Mouse (Mus musculus) liver, adult (tissue): ENCODE measurements around the gene Sult2a4.
"Not testable (repeated sequence)": the region's sequence is repeated elsewhere in the genome, so short reads cannot be mapped to it uniquely, and the experiment has no call there.

ENCODE experiments used
- GATA4 ChIP-seq: IDR thresholded peaks from 2 replicates; pipeline ENCODE4 v1.6.1; 2014; ENCODE audit warnings: mild to moderate bottlenecking, low read length; ENCODE audit not compliant: insufficient replicate concordance

The Sult2a4 gene

DNA sequence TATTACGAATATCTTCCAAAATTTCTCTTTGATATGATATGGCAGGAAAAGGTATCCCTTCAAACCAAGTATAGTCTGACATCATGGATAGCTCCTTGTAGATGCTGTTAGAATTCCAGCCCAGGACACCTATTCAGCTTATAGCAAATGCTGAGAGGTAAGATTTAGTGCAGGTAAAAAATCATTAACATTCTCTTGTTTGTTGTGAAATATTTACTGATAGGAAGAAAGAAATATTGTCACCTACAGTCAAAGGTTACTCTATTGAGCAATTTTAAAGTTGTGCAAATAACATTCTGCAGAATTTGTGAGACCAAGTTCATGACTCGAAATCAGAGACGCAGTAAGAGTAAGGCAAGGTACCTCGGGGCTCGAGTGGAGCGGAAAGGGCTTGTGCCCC, at the start of gene Sult2a4:
Gene Sult2a4 (minus strand): TSS at position 101 of the 400 bp plus-strand sequence.
- TF ChIP-seq GATA4, result not testable (repeated sequence)

- TF ChIP-seq GATA4, result no peak
Observed at GRCm38 (mm10) chr7:14013083-14013482, 23.7 kb upstream of the Sult2a4 start.
